Mouse (Mus musculus): ENCODE results near the gene Gnl2.

Gene Gnl2

DNA sequence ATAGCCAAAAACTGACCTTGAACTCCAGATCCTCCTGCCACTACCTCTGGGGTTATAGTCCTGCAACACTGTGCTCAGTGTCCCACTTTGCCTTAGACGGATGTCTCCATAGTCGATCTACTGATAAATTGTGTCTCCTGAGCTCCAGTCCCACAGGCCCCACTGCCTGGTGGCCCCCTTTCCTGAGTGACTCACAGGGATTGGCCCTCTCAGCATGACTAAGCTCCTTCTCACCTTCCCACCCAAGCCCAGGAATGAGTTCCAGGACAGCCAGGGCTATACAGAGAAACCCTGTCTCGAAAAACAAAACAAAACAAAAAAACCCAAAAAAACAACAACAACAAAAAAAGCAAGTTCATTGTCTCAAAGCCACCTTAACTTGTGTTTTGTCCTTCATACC, 16.8 kb upstream of the Gnl2 start:
- in situ Hi-C loops (cut with MboI, MseI) = no loop called here

DNA sequence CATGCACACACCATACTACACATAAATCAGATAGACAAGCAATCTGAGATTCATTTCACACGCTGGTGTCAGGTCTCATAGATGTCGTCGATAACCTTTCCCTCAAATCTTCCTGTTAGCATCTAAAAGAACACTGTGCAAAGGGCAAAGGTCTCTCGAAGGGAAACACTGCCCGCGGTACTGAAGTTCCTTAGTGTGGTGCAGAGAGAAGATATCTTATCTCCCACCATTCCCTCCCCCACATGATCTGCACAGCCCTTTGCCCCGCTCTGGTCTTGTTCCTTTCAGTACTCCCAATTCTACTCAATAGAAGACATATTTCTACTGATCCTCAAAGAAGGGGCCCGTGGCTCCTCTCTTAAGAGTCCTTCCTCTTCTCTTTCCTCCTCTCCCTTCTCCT, 13.4 kb upstream of the Gnl2 start:
- in situ Hi-C loops (cut with MboI, MseI) = loop anchor here (5.0 kb wide), 1 partner anchor 376 kb away; no protein-coding TSS in a partner anchor

DNA sequence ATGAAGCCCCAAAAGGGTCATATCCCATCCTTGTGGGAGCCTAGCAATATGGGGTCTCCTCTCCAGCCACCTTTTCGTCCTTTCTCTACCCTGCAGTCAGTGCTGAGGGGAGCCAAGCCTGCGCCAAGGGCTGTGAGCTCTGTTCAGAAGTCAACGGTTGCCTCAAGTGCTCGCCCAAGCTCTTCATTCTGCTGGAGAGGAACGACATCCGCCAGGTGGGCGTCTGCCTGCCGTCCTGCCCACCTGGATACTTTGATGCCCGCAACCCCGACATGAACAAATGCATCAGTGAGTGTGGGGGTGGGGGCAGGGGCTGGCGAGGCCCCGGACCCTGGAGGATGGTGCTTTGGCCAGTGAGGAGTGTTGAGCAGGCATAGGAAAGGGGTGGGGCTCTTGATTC, 11.5 kb upstream of the Gnl2 start:
- in situ Hi-C loops (cut with MboI, MseI) = loop anchor here (5.0 kb wide), 1 partner anchor 378 kb away; no protein-coding TSS in a partner anchor

DNA sequence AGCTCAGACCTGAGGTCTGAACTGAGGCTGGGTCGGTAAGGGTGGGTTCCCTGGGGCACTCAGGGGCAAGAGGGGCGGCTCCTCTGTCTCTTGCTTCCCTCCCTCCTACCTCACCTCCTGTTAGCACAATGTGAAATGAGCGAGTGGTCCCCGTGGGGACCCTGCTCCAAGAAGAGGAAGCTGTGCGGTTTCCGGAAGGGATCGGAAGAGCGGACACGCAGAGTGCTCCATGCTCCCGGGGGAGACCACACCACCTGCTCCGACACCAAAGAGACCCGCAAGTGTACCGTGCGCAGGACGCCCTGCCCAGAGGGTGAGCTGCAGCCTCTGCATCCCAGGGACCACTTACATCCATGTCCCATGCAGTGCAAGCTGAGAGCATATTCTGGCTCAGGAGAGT, 8.9 kb upstream of the Gnl2 start:
- in situ Hi-C loops (cut with MboI, MseI) = no loop called here

DNA sequence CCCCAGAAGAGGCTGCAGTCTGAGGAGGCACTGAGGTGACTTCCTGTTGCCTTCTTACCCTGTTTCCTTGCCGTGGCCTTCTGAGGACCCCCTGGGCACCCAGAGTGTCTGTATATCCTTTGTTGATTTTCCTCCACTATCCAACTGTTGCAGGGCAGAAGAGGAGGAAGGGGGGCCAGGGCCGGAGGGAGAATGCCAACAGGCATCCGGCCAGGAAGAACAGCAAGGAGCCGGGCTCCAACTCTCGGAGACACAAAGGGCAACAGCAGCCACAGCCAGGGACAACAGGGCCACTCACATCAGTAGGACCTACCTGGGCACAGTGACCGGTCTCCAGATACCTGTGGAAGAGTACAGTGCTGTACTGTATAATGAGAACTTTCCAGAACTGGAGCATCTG, 8.2 kb upstream of the Gnl2 start:
- in situ Hi-C loops (cut with MboI, MseI) = no loop called here

DNA sequence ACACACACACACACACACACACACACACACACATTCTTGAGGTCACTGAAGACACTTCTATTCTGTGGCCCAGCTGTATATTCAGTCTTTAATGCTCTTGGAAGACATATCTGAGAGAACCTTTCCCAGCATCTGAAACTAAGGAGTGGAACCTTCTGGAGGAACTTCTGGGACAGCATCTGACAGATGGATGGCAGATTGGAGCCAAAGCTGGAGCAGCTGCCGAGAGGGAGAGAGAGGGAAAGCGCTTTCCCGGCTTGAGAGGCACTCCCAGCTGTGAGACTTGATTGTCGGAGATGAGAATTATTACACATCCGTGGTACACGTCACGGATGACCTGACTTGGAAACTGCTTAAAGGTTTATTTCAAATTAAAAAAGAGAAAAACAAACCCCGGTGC, 7.7 kb upstream of the Gnl2 start:
- in situ Hi-C loops (cut with MboI, MseI) = no loop called here

DNA sequence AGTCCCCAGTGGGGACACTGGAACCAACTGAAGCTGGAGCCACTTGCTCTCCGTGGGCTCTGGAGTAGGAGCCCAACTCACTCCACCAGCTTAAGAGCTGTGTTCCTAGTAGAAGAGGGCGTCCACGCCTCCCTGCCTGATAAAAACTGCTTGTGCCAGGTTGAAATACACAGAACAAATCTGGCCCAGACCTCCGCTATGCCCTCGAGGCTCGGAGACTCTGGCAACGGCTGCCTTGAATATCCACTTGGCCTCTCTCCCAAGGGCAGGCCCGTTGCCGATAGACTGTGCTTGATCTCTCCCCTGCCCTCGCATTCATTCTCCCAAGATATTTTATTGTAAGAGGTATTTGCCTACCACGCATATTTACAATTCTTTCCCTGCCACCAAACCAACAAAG, 1.0 kb downstream of the Gnl2 start:
- in situ Hi-C loops (cut with MboI, MseI) = no loop called here

DNA sequence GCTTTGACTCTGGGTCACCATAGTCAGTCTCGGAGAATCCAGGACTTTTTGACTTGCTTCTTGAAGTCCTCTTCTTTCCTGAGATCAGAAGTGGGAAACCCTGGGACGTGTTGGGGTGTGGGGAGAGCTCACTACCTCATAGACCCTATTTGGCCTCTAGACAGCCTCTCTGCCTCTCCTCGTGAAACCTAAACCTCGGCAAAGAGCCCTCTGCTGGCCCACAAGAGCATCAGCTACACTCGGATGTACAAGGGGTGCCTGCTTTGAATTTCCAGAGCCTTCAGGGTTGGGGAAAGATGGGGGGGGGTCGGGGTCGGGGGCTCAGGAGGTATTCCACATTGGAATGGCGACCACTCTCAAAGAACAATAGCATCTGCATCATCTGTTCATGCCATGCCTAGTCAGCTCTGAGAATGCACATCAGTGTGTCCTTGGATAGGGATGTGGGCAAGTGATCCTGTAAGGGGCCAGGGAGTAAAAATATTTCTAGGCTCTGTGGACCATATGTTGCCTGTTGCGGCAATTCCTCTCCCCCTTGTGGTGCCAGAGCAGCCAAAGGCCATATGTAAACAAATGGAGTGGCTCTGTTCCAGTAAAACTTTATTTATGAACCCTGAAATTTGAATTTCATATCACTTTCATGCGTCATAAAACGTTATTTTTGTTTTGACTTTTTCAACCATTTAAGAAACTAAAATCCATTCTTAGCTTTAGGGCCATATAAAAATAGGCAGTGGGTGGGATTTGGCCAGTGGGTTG, 4.6 kb downstream of the Gnl2 start:
- in situ Hi-C loops (cut with MboI, MseI) = no loop called here

DNA sequence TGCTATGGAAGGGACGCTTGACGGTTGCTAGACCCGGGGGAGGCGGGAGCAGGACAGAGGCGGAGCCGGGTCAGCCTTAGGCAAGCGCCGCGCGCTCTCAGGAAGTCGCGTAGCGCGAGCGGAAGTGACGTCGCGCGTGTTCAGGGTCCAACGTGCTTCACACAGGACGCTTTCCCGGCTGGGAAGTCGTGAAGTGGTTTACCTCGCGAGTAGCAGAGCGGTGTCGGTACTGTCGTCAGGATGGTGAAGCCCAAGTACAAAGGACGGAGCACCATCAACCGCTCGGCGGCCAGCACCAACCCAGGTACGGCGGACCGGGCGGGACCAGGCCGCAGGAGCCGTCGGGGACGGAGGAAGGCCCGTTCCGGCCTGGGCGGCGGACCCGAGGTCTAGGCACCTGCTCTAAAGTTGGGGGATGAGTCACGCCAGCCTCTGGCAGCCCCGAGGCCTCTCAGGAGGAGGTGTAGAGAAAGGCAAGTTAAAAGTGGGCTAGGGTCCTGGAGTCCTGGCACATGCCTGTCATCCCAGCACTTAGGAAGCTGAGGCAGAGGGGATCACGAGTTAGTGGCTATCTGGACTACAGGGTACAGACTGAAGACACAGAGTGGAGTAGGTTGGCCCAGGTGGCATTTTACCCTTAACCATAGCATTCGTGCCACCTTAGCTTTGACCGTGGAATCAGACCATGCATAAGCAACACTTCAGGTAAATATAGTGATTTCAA, 13.7 kb downstream of the Gnl2 start:
- in situ Hi-C loops (cut with MboI, MseI) = no loop called here

DNA sequence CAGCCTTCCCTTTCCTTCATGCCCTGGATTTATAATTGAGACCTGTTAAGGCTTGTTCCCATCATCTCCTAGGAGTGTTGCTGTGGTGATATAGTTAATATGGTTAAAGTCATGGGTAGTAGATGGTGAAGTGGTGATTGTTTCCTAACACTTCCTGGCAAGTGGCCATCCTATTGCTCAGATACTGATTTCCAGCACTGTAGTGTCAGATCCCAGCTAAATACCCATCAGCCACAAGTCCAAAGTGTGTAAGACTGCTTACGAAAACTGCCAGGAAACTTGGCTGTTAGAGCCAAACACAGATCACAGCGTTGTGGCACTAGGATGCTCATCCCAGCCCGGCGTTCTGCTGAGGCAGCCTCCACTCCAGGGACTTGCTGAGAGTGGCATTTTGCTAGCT, 18.0 kb downstream of the Gnl2 start:
- in situ Hi-C loops (cut with MboI, MseI) = no loop called here

DNA sequence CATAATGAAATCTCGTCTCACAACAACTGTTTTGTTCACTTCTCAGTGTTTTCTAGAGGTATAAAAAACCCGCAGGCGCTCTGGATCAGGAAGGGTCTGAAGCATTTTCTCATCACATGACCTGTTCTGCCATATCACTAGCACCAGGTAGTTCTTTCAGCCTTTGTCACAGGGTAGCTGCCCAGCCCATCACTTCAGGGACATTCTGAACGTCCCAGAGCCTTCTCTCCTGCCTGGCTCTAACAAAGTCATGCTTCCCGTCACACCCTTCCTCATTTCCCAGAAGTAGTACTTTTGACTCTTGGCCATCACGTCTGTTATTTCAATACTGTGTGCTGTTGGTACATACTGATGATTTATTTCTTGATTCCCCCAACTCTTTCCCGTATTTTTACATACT, 28.1 kb downstream of the Gnl2 start:
- in situ Hi-C loops (cut with MboI, MseI) = no loop called here

DNA sequence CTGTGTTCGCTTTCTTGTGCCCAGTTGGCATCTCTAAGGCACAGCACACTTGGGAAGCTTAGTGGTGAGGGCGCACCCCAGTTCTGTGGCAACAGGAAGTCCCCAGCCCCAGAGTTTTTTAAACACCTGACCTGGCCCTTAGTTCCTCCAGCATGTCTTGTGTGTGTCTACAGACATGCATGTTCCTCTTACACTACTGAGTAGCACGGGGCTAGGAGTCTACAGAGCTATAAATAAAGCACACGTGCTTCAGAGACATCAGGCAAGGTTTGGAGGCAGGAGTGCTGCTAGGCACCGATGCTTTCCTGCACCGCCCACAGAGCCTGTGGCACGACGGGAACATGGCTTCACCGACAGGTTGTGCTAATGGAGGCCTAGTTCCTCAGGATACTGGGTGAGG, 39.0 kb downstream of the Gnl2 start:
- in situ Hi-C loops (cut with MboI, MseI) = loop anchor here (25.0 kb wide), 1 partner anchor 1507 kb away; the partner anchor contains the start of gene Clspn

DNA sequence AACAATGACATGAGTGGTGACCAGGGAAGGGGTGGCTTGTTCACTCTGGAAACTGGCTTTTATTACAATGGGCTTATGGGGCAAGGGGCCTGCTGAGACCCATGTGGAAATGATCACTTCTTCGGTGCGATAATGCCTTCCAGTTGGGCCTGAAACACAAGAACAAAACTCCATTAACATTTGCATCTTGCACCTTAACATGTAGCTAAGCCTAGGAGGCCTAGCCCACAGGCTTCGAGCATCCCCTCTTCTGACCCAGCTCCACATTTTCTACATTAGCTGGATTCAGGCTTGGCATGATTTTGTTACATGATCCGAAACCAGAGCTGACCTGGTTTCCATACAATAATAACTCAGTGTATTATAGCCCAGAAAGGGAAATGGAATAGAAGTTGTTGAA, 40.1 kb downstream of the Gnl2 start:
- in situ Hi-C loops (cut with MboI, MseI) = loop anchor here (25.0 kb wide), 1 partner anchor 1506 kb away; the partner anchor contains the start of gene Clspn

DNA sequence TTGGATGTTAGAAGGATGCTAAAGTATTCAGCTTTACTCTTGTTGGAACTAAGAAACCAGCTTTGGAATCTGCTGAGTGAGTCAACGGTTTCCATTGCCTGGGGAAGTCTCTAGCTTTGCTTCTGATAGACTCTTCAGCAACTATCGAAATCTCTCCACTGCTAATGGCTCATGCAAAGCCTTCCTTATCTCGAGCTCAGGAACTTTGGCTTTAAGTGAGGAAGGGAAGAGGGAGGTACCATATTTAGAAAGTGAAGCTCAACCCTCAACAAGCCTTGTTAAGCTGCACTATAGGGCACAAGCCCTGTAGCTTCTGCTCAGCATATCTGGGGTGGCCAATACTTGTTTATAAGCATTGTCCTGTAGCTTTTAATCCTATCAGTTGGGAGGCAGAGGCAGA, 40.9 kb downstream of the Gnl2 start:
- in situ Hi-C loops (cut with MboI, MseI) = loop anchor here (25.0 kb wide), 1 partner anchor 1505 kb away; the partner anchor contains the start of gene Clspn

DNA sequence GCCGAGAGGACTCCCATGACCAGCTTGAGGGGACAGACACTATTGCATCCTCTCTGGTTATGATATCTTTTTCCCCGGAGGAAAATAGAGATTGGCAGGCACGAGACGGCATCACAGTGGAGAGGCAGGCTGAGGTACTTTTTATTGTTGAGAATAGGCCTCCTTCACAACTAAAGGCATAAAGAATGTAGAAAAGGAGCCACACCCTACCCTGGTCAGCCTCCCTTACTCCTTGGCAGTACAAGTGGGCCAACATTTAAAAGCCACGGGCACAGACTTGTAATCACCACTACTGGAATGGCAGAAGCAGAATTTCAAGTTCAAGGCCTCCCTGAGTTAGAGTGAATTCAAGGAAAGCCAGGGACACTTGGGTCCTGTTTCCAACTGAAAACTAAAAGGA, 41.6 kb downstream of the Gnl2 start:
- in situ Hi-C loops (cut with MboI, MseI) = loop anchor here (25.0 kb wide), 1 partner anchor 1504 kb away; the partner anchor contains the start of gene Clspn

DNA sequence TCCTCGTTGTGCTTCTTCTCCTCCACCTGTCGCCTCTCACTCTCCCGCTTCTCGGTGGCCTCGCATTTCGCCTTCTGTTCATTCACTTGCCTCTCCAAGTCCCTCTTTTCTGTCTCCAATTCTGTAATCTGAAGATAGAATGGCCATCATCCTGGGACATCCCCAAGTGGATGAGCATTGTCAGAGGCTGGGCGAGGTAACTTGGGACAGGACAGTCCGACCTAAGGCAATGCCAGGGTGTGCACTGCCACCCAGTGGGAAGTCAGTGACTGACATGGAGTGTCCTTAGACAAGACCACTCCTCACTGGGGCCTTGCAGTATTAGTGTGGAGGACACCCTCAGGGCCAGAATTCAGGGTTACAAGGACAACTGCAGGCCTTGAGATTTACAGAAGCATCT, 42.6 kb downstream of the Gnl2 start:
- in situ Hi-C loops (cut with MboI, MseI) = loop anchor here (25.0 kb wide), 1 partner anchor 1503 kb away; the partner anchor contains the start of gene Clspn

DNA sequence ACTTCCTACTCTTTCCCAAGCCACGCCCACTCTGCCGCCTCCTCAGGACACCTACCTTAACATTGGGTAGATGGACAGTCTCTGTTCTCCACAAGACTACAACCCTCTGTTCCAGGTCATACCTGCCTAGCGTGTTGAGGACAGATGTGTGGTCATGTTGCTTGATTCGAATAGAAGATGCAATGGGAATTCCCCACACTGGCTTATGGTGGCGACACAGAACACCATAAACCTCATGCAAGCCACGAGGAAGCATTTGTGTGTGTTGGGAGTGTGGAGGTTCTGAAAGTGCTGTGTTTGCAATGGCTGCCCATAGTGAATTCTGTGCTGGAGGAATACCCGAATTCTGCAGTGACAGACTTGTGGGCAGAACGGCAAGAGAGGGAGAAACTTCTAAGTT, 47.4 kb downstream of the Gnl2 start:
- in situ Hi-C loops (cut with MboI, MseI) = loop anchor here (5.0 to 25.0 kb wide), 3 partner anchors 122 to 1498 kb away; partner anchors contain the start of gene Clspn

DNA sequence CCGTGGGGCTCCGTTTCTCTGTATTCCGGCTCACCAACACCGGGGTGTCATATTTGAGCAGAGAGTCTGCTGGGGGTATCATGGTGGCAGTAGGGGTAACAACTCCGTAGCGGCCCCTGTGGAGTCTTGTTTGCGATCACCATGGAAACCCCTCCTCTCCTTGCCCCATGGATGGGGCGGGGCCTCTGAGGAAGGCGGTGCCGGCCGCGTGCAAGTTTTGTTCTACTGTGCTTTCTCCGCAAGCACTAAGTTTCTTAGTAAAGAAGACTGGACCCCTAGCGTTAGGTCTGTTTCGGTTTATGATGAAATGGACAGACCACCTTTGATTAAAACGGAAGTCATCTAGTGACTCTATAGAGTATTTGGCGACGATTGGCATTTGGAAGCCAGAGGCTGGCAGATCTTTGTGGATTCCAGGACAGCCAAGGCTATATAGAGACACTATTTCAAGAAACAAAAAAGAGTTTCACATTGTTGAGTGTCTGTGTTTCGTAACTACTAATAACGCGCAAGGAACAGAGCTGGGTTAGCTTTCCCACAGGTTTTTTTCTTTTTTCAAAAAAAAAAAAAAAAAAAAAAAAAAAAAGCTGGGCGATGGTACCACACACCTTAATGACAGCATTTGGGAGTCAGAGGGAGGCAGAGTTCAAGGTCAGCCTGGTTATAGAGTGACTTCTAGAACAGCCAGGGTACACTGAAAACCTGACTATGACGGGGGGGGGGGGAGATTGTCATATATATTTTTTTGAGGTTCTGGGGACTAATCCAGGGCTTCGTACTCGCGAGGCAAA, 49.3 kb downstream of the Gnl2 start, which contains the start of gene Dnali1:
TSS of gene Dnali1 (minus strand) at position 187 of the 791 bp plus-strand sequence.
- in situ Hi-C loops (cut with MboI, MseI) = loop anchor here (25.0 kb wide), 1 partner anchor 1497 kb away; the partner anchor contains the start of gene Clspn

DNA sequence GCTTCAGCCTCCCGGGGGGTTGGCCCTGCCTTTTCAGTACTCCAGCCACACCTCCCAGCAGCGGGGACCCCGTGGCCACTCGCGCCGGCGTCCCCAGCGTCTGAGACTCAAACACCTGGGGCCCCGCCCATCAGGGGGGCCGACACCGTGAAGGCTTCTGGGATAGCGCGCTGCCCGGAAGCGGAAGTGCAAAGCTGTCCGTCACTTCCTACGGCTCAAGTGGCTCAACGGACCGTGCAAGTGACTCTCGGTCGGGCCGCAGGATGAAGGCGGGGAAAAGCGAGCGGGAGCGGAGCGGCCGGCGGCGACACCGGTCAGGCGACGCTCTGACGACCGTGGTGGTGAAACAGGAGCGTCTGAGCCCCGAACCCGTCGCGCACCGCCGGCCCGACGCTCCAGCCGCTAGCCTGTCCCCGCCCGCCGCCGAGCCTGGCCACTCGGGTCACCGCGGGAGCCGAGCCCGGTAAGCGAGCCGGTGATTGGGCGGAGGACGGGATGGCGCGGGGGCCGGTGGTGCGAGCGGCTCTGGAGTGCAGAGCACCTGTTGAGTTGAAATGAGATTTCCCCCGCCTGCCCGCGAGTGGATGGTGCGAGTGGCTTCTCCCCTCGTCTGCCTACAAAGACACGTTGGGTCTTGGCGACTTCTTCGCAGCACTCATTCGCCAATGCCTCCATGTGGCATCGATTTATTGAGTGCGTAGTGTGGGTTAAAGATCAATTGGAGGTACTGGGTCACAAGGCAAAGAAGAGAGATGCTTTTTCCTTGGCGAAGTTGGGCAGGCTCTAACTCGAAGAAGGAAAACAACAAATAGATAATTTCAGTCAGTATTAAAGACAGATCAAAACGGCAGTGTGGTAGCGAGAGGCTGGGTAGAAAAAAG, 50.3 kb downstream of the Gnl2 start, which contains the start of gene Snip1:
TSS of gene Snip1 (plus strand) at position 183 of the 881 bp plus-strand sequence.
- in situ Hi-C loops (cut with MboI, MseI) = loop anchor here (25.0 kb wide), 1 partner anchor 1496 kb away; the partner anchor contains the start of gene Clspn

DNA sequence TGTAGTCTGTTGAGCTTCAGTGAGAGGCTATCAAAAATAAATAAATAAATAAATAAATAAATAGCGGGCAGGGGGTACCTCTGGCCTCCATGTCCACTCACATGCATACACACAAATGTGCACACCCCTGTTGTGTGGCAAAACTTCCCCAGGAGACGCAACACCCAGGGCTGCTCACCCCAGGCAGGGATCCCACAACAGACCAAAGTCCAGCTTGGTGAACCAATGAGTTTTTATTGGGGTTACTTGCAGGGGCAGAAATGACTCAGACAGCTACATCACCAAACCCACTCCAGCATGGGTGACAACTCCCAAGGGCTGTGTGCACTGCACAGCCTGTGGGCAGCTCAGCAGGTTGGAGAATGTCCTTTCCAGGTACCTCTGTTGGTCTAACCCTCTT, 61.3 kb downstream of the Gnl2 start:
- in situ Hi-C loops (cut with MboI, MseI) = no loop called here

All from T-helper 1 cell (primary cell).